Mouse (Mus musculus) cerebellum, adult 11 months (tissue): ENCODE data around the gene Rxfp1.

Experiments used
- DNase-seq: peaks from one replicate; pipeline ENCODE4 v3.0.0; 2022

Rxfp1 gene

DNA sequence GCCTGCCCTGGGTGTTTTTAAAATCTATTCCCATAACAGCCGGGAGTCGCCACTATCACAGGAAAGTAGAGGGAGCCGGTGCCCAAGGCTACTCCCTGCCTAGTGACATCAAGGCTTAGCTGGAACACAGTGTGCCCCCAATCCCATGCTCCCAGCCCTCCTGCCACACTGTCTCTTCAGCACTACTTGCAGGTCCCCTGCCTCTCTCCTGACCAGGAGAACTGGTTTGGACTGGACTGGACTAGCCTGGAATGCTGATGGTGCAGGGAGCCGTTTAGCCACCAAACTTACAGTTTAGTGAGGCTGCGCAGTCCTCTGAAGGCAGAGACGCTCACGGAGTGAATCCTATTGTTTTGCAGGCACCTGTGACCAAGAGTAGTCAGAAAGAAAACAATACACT, 67.1 kb downstream of the Rxfp1 start:
- DNase-seq, result no peak

- DNase-seq, result peak; percentile 28
Measured at GRCm38 (mm10) chr3:79664787-79665408, 72.8 kb downstream of the Rxfp1 start.

DNA sequence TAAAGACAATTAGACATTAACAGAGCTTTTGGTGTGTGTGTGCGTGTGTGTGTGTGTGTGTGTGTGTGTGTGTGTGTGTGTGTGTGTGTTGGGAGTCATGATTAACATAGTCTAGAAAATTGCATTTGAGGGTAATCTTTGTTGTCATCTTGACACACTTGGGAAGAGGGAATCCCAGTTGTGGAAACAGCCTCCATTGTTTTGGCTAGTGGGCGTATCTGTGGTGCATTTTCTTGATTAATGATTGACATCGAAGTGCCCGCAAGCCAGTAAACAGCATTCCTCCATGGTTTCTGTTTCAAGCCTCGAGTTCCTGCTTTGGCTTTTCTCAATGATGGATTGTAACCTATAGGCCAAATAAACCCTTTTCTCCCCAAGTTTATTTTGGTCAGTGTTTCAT, 81.0 kb downstream of the Rxfp1 start:
- DNase-seq, result no peak

DNA sequence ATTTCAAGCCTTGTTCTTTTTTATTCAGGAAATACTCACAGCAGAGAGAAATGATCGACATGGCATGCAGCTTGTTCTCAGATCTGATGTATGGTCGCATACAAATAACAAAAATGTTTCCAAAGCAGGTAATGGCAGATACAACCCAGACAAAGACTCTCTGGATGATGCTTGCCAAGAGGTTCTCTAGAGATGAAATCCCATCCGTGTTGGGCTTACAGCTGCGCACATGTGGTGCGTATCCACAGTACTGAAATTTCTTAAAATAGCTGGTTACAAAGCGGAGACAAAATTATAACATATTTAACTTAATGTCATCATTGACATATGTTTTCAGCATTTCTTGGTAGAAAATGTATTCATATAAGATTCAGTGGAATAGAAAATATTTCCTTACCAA, 85.6 kb downstream of the Rxfp1 start:
- no peak for DNase-seq

DNA sequence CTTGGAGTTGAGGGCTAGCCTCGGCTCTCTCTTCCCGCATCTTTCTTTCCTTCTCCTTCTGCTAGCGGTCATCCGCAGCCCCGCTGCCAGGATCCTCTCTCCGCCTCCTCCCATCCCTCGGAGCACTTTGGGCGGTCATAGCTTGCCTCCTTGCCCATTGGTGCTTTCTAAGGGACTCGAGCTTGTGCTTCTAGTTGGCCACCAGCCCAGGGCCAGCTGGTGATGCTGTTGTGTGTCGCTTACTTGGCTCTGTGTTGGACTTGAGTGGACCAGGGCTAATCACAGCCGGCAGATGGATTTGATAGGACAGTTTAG, 108.3 kb downstream of the Rxfp1 start, which contains the start of gene Etfdh:
Gene Etfdh (minus strand): TSS at position 85 of the 315 bp plus-strand sequence.
- DNase-seq, result peak; percentile 83

GRCm38 (mm10) chr3:79628561-79629415, 108.9 kb downstream of the Rxfp1 start, which contains the start of gene 4930579G24Rik:
Gene 4930579G24Rik, plus strand, starts transcription at chr3:79629079.
- peak; percentile 96 for DNase-seq

- DNase-seq, result no peak
Measured at GRCm38 (mm10) chr3:79628182-79628560, 109.5 kb downstream of the Rxfp1 start.

- DNase-seq, result no peak
Measured at GRCm38 (mm10) chr3:79627484-79628181, 110.0 kb downstream of the Rxfp1 start.

DNA sequence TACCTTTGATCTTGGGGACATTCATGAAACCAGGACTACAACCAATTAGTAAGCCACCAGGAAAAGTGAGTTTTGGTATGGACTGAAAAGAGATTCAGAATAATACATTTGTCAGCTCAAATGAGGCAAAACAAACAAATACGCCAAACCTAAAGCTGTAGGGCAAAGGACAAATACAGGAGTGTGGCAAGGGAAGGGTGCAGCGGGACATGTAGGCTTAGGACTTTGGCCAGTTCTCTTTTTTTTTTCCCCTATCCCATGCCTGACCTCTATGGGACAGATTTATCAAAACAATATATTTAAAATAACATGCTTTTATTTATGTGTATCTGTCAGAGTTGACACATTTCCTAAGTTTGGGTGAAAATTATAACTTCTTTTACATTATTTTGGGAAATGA, 127.8 kb downstream of the Rxfp1 start:
- no peak for DNase-seq

GRCm38 (mm10) chr3:79595468-79595867, 142.2 kb downstream of the Rxfp1 start:
- DNase-seq, result no peak

DNA sequence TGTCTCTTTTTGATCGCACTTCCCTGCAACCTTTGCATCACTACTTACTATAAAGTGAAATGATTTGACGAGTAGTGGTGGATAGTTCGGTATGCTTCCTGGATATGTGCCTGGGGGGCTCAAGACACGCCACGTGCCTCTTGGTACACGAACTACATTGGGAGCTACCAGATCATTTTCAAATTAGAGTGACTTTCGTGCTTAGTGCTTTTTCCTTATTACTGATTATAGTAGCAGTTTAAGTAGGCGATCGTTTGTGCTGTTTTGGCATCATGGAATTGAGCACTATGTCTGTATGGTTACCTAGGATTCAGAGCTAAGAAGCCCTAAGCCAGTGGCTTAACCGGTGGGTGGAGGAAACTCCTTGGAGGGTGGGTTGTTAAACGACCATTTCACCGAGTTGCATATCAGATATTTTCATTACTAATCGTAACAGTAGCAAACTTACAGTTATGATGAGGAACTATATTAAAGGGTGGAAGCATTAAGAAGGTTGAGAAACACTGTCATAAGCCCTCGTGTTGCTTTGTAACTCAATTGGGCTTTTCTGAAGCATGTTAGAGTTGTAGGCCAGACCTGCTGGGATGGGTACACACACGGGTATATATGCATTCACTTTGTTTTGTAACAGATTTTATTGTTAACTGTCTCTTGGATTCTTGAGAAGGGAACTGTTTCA, 145.7 kb downstream of the Rxfp1 start:
- DNase-seq, result no peak
